In the genomic region with DNA sequence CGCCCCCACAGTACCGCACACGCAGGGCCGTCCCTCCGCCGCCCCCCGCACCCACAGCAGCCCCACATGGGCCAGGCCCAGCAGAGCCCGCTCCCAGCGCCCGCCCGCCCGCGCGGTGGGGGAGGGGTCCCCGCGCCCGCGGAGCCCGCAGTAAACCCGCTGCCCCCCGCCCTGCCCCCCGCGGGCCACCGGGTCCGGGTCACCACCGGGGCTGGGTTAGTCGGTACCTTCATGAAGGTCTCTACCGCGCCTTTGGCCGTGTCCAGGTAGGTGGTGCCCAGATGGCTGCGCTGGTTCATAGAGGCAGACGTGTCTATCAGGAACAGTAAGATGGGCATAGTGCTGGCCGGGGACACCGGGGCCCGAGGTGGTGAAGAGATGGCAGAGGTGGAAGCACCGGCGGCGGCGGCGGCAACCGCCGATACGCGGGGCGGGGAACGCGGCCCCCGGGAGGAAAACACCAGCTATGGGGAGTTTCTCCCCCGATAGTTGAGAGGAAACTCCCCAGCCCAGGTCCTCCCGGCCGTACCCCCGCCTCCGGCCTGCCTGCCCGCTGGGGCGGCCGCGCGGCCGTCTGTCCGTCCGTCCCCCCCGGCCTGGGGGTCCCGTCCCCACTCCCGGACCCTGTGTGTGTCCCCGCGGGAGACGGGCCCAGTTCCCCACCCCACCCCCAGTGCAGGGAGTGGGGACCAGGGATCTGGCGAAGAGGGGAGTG, we compare ENCODE assay signal across 8 mouse cellular contexts. TPM values are rescaled to one million over a fixed set of nuclear protein-coding genes. Genes with fewer than 3 reads are reported as not detected.
DNase-seq lines count a peak whose midpoint lies in the region; ATAC-seq and TF ChIP-seq lines count a peak whose summit lies in the region.

No protein-coding gene starts in this region.

- ATAC-seq in frontal cortex, adult (ENCODE audit: low TSS enrichment) = peak; percentile 18; the same call in 1 of the 2 replicates
- peak; percentile 33 for ATAC-seq in lung, embryonic 15.5 days (ENCODE audit: borderline replicate concordance, extremely low read depth, low FRiP score, low TSS enrichment)

- H3K27ac ChIP-seq in ES-E14 (ENCODE audit: insufficient read depth, low read depth, low read length, poor library complexity, severe bottlenecking) = peak overlapping the region; percentile 96
- peak overlapping the region; percentile 94 for H3K27ac ChIP-seq in cerebellum, adult 2 months (ENCODE audit: insufficient read depth, low read length)
- H3K27ac ChIP-seq in lung, embryonic 15.5 days = peak overlapping the region; percentile 99

- WGBS in cerebellum, adult 2 months = 1% methylated on average over 63 of the region's 68 CpGs
- 1% methylated on average over 61 of the region's 68 CpGs for WGBS in lung, embryonic 15.5 days

- TF ChIP-seq CTCF in cerebellum, adult 2 months (IDR thresholded peaks at IDR 0.05; ENCODE audit: borderline replicate concordance, insufficient read depth, low read depth, low read length) = no peak

- H3K4me2 ChIP-seq in lung, embryonic 15.5 days = peak overlapping the region; percentile 69

- peak overlapping the region; percentile 88 for H3K9ac ChIP-seq in ES-E14 (ENCODE audit: insufficient read depth, low read depth, low read length, poor library complexity, severe bottlenecking)
- H3K9ac ChIP-seq in lung, embryonic 15.5 days = peak overlapping the region; percentile 94

- H3K36me3 ChIP-seq in ES-E14 (ENCODE audit: control insufficient read depth, insufficient read depth, low read length, poor library complexity, severe bottlenecking) = no peaks in the 10 kb centered on the region; the same call in 1 of the 2 replicates
- H3K36me3 ChIP-seq in lung, embryonic 15.5 days = peaks cover 9% of the 10 kb centered on the region; the same call in 1 of the 2 replicates

- in situ Hi-C loops in ES-E14 (cut with MboI; ENCODE audit: low sequenced_read_pairs in 2 of 2, unreplicated experiment in 2 of 2) = no loop called here

- H3K4me1 ChIP-seq in ES-E14 (ENCODE audit: control insufficient read depth in 2 of 2, insufficient read depth in 2 of 2, low read length in 2 of 2, poor library complexity in 1 of 2) = peaks cover 0 to 7% of the 10 kb centered on the region in 2 experiments; a peak in 1 of 4 replicates
- peaks cover 3% of the 10 kb centered on the region; the same call in 1 of the 2 replicates for H3K4me1 ChIP-seq in cerebellum, adult 2 months (ENCODE audit: control insufficient read depth, insufficient read depth, low read length)
- H3K4me1 ChIP-seq in lung, embryonic 15.5 days = peaks cover 6% of the 10 kb centered on the region; the same call in 1 of the 2 replicates

- peak overlapping the region; percentile 64 to 97 for H3K4me3 ChIP-seq in ES-E14 (ENCODE audit: insufficient read depth in 1 of 2, low read depth in 1 of 2, low read length in 2 of 2, poor library complexity in 1 of 2, severe bottlenecking in 1 of 2)
- peak overlapping the region; percentile 82 for H3K4me3 ChIP-seq in cerebellum, adult 2 months (replicated peaks; ENCODE audit: insufficient read depth, low read depth, low read length)
- peak overlapping the region; percentile 95 for H3K4me3 ChIP-seq in lung, embryonic 15.5 days

- no peak for DNase-seq in ES-E14 (ENCODE audit: low read depth, low spot score)
- peak; percentile 73 to 79 for DNase-seq in cerebellum, adult 2 months
- DNase-seq in heart, postnatal 4 days = peak; percentile 64
- DNase-seq in layer of hippocampus, adult 8-10 months (ENCODE audit: low spot score in 2 of 2) = peak; percentile 62 to 65
- DNase-seq in ovary, postnatal 36 days (ENCODE audit: low spot score) = peak; percentile 70
- DNase-seq in urinary bladder, postnatal 10 days (ENCODE audit: low spot score) = peak; percentile 13

- H3K9me3 ChIP-seq in ES-E14 (ENCODE audit: control insufficient read depth, insufficient read depth, low read depth, low read length) = no peaks in the 10 kb centered on the region
- H3K9me3 ChIP-seq in lung, embryonic 15.5 days = no peaks in the 10 kb centered on the region

- no peak for TF ChIP-seq POLR2A in cerebellum, adult 2 months (IDR thresholded peaks at IDR 0.05; ENCODE audit: borderline replicate concordance, insufficient read depth, low read length)

- H3K27me3 ChIP-seq in cerebellum, adult 2 months (ENCODE audit: control insufficient read depth, insufficient read depth, low read length) = no peaks in the 10 kb centered on the region
- no peaks in the 10 kb centered on the region for H3K27me3 ChIP-seq in lung, embryonic 15.5 days

TF ChIP-seq in ES-E14, 5 proteins besides CTCF, POLR2A, EP300 and RAD21:
- TF ChIP-seq ZNF384 (IDR thresholded peaks at IDR 0.05; ENCODE audit: low read depth, low read length) (no peak), HCFC1 (IDR thresholded peaks at IDR 0.05; ENCODE audit: borderline replicate concordance, insufficient read depth, low read length) (peak; percentile 26; the same call in 1 of the 2 replicates), CHD2 (IDR thresholded peaks at IDR 0.05; ENCODE audit: low read depth, low read length) (no peak), ZC3H11A (IDR thresholded peaks at IDR 0.05; ENCODE audit: borderline replicate concordance, low read depth, low read length) (no peak), MAFK (IDR thresholded peaks at IDR 0.05; ENCODE audit: insufficient read depth, low read depth, low read length) (no peak)
TF ChIP-seq in ES-E14: peak in this region for 1.

RNA-seq across cellular contexts. Expression of a gene that starts 0.5 kb away (rescaled TPM):
- total RNA-seq in ES-E14 (2012; rRNA removed) = 38.4 and 47.6 TPM in 2 replicates
- polyA plus RNA-seq in cerebellum, adult 2 months (2012; rRNA removed) = 13.1 and 15.1 TPM in 2 replicates
- total RNA-seq in heart, postnatal 4 days (2021) = 10 to 100 TPM; 19.0 to 25.0 TPM
- total RNA-seq in layer of hippocampus, adult 8-10 months (2022) = 10 to 100 TPM; 32.8 to 51.3 (median 42.3) TPM
- polyA plus RNA-seq in lung, embryonic 15.5 days (2015; fragmentation: Nextera tagmentation; extraction: Ambion mirVana) = 18.5 and 22.8 TPM in 2 replicates
